Mouse (Mus musculus) left cerebral cortex, postnatal 25 days (tissue): ENCODE measurements at regions not wholly inside any gene's neighbourhood (a gene's known extent, or its start where the extent isn't known, plus 50 kb on each side); places are given as distances from the start of the nearest gene placed in this dataset.

ENCODE experiments used
- DNase-seq, 2 experiments: peaks; one replicate each; pipeline ENCODE4 v3.0.0; 2022; ENCODE audit warnings: low spot score in 2 of 2, mixed read lengths in 1 of 2
- intact Hi-C: fragments of 180-260 bp; cut with DNase I; formaldehyde crosslinking; loops from one replicate; pipeline ENCODE4 v1.15.1; 2025

DNA sequence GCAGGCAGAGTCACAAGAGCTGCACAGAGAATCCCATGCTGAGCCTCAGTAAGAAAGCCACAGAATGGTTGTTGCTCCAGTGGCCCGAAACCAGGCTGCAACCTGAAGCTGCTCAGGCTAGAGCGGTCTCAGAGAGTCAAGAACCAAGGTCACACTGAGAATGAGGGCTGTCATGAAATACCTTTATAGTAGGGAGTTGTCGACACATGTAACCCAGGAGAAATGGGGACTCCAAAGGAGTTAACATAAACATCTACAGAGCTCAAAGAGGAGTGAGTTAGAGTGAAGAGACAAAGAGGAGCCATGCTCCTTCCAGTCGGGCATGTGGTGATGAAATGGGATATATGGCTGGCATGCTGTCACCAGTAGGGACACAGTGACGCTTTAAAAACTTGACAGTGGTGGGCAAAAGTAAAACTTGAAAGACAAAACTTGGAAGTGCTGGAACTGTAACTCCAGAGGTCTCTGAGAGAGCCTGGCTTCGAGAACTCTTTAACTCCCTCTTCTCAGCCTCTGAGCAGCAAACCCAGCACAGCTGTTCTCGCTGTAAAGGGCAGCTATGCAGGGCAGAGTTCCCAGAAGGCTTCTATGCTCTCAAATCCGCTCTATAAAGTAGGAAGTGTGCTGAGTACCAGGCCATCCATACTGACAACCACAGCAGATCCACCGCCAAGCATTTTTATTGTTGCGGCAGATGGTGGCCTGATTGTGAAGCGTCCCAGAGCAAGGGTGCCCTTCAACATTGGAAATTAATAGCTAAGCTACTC, 52.9 kb upstream of the Pthlh start:
- intact Hi-C loops, result no loop called here
- no peak for DNase-seq

- DNase-seq, result no peak
- intact Hi-C loops, result no loop called here
These were observed 52.2 kb upstream of the Pthlh start for GRCm38 (mm10) chr6:147316140-147316539.

DNA sequence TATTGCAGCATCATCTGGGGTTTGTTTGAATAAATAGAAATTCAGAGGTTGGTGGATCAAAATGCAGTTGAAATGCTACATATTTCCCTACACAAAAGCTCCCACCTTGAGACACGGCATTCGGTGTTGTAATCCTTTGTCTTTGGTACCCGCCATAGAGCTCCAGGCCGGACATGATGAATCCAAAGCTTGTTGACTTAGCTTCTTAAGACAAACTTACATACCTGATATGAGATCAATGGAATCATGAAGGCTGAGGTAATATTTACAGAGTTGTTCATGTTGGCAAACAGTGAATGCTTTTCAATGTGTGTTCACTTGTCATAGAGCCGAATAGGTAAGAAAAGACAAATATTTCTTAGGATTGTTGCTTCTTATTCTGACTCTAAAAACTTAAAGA, 51.2 kb upstream of the Pthlh start:
- intact Hi-C loops, result no loop called here
- DNase-seq, result no peak
